Mouse (Mus musculus) heart, postnatal 10 days (tissue): ENCODE measurements around the gene Fmo5. TPM values are rescaled to one million over a fixed set of nuclear protein-coding genes. Genes with fewer than 3 reads are reported as not detected.

Experiments
- DNase-seq, 2 experiments: peaks; one replicate each; pipeline ENCODE4 v3.0.0; 2021
- intact Hi-C: fragments of 180-260 bp; cut with DNase I; formaldehyde crosslinking; loops from one replicate; pipeline ENCODE4 v1.15.1; 2025
- total RNA-seq, 2 experiments: library from RNA; stranded (reverse); gene quantifications; 2 replicates each; pipeline ENCODE4 v1.2.3; 2021

The Fmo5 gene
- total RNA-seq, 2 experiments from 2014 or later, result 7.5 to 7.6 TPM

- no peak for DNase-seq
- intact Hi-C loops, result no loop called here
These were observed 2.1 kb downstream of the Fmo5 start for GRCm38 (mm10) chr3:97630746-97631145.

GRCm38 (mm10) chr3:97631258-97631860 lies 2.8 kb downstream of the Fmo5 start:
- no peak for DNase-seq
- intact Hi-C loops, result no loop called here

- DNase-seq, result no peak
- intact Hi-C loops, result no loop called here
These were observed 4.9 kb downstream of the Fmo5 start for GRCm38 (mm10) chr3:97633456-97633855.

- intact Hi-C loops, result no loop called here
These were observed 5.7 kb downstream of the Fmo5 start for GRCm38 (mm10) chr3:97634288-97634761.

DNA sequence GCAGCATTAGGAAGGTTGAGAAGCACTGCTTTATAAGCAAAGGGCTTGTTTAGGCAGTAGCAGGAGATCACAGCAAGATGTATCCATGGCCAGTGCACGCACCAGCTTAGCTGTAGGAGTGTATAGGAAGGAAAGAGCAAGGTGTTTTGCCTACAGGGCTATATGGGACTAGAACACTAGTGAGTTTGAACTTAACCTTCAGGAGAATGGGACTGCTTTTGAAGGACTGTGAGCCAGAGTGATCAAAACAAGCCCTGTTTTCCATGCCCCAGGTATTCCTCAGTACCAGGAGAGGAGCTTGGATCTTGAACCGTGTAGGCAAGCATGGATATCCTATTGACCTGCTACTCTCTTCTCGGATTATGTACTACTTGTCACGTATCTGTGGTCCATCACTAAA lies 12.8 kb downstream of the Fmo5 start:
- intact Hi-C loops, result no loop called here
- DNase-seq, result no peak

More at GRCm38 (mm10) chr3:97634288-97634761, 5.7 kb downstream of the Fmo5 start:
- peak; percentile 75 to 78 for DNase-seq

DNA sequence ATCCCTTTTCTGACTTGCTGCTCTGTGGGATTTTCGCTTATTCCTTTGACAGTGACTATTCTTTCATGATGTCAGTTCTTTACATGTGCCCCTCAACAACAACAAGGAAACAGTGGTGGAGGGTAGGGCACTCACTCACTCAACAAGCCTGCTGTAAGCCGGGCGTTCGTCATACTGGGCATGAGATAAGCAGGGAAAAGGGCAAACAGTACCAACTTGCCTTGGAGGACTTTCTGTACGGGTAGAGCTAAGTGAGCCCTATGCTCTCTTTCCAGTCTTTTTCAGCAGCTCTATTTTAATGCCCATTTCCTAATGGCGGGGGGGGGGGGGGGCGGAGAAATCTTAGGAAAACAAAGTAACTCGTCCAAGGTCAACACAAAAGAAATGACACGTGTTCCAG lies 13.4 kb downstream of the Fmo5 start:
- intact Hi-C loops, result no loop called here
- no peak for DNase-seq

DNA sequence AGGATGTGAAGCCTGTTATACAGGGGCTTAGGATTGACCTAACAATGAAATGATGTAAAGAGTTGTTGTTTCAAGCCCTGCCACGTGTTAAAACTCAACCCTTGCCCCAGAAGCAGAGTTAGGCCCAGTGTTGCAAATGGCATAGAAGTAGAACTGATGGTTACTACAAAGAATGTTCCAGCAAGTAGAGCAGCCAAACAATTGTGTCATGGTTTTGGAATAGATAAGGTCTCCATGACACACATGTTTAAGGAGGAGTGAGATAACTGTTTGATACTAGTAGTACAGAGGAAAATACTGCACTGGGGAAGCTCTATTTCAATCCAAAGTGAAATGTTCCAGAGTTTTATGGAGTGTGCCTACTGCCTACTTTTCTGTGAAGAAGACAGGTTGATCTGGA lies 19.9 kb downstream of the Fmo5 start:
- DNase-seq, result peak in 1 of 2 experiments; percentile 56
- intact Hi-C loops, result no loop called here

GRCm38 (mm10) chr3:97649022-97649421 lies 20.4 kb downstream of the Fmo5 start:
- intact Hi-C loops, result no loop called here
- no peak for DNase-seq

- DNase-seq, result no peak
- intact Hi-C loops, result no loop called here
These were observed 20.9 kb downstream of the Fmo5 start for GRCm38 (mm10) chr3:97649469-97649868.

DNA sequence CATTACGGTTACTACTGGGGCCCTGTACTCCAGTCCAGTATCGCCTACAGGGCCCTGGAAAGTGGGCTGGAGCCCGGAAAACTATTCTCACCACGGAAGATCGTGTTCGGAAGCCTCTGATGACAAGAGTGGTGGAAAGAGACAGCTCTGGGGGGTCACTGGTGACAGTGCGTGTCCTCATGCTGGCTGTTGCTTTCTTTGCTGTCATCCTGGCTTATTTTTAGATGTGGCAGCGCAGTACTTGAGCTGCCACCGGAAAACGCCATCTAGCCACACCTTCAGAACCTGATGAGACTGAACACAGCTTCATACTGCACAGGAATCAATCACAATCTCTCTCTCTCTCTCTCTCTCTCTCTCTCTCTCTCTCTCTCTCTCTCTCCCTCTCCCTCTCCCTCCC lies 23.0 kb downstream of the Fmo5 start:
- intact Hi-C loops, result no loop called here
- peak; percentile 49 to 51 for DNase-seq

DNA sequence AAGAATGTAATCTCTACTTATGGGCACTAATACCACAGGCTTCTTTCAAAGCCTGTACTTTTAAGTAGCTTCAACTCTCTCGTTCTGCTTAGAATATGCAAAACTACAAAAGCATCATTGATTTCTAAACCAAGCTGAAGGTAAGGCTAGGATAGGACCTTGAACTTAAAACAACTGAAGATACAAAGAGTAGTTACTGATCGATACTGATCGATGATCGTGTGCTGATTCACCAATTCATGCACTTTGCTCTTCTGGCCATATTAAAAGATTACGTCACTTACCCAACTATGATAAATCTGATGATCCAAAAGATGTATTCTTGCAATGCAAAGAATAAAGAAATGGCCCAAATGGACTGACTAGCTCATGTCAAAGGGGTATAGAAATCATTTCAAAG lies 25.2 kb downstream of the Fmo5 start:
- intact Hi-C loops, result no loop called here
- DNase-seq, result no peak

DNA sequence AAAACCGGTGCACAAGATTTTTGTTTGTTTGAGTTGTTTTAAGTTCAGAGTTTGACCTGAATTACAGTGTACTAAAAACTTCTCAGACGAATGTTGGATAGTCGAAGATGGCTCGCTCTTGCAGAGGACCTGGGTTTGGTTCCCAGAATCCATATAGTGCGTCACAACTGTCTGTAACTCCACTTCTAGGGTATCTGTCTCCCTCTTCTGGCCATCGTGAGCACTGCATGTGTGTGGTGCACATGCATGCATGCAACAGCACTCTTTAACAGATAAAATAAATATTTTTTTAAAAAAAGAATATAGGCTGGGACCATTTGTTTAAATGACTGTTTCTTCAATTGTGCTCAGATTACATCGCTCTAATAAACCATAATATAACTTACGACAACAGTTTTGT lies 26.3 kb downstream of the Fmo5 start:
- intact Hi-C loops, result no loop called here
- DNase-seq, result no peak

- intact Hi-C loops, result loop anchor here (2.0 kb wide), 1 partner anchor 47 kb away; the partner anchor contains the start of gene Chd1l
These were observed 29.2 kb downstream of the Fmo5 start, which contains the start of gene Prkab2 for GRCm38 (mm10) chr3:97657655-97658411. Prkab2 (plus strand) TSS chr3:97658193.

DNA sequence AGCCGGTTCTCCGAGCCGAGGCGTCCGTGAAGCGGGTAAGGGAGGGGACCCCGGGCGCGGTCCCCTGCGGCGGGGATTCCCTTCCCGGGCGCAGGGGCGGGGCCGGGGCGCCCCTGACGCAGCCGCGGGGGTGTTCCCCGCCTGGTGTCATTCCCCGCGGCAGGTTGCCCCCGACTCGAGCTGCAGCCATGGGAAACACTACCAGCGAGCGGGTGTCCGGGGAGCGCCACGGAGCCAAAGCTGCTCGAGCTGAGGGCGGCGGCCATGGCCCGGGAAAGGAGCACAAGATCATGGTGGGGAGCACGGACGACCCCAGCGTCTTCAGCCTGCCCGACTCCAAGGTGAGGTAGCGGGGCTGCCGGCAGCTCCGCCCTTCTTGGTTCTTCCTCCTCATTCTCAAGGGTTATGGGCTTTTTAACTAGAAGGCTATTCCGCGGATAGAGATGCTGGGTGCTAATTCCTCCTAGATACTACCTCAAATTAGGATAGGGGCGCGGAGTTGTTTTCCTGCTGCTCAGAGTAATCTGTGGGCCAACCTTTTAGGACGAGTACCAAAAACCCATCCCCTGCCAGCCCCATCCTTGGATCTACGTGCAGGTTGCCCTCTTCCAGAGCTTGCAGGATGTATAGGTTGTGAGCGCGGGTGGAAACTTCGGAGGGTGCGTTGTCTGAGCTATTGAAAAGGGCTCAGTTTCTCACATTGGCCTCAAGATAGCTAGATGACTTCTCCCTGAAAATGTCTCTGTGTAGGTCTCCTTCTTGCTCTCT lies 30.0 kb downstream of the Fmo5 start:
- DNase-seq, result no peak
- intact Hi-C loops, result no loop called here

More at GRCm38 (mm10) chr3:97657655-97658411, 29.2 kb downstream of the Fmo5 start, which contains the start of gene Prkab2:
- DNase-seq, result peak; percentile 100

GRCm38 (mm10) chr3:97659746-97660145 lies 31.1 kb downstream of the Fmo5 start:
- DNase-seq, result no peak
- intact Hi-C loops, result no loop called here

DNA sequence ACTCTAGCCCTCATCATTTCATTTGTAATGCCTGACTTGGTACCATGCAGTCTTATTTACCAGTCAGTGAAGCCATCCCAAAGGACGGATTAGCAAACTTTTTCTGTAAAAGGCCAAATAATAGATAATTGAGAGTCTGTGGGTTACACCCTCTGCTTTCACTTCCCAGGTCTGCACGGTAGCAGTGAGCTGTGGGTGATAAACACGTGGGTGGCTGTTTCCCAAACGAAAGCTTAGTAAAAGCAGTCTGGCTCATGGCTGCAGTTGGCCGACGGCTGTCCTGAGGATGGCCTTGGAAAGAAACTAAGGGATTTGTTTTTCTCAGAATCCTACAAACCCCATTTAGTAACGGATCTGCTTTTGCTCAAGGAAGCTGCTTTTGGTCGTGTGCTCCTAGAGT lies 32.6 kb downstream of the Fmo5 start:
- intact Hi-C loops, result no loop called here
- DNase-seq, result peak in 1 of 2 experiments; percentile 15

- no peak for DNase-seq
These were observed 36.9 kb downstream of the Fmo5 start for GRCm38 (mm10) chr3:97665525-97665924.

GRCm38 (mm10) chr3:97666154-97666553 lies 37.5 kb downstream of the Fmo5 start:
- no peak for DNase-seq
- intact Hi-C loops, result no loop called here

More at GRCm38 (mm10) chr3:97665525-97665924, 36.9 kb downstream of the Fmo5 start:
- intact Hi-C loops, result no loop called here

DNA sequence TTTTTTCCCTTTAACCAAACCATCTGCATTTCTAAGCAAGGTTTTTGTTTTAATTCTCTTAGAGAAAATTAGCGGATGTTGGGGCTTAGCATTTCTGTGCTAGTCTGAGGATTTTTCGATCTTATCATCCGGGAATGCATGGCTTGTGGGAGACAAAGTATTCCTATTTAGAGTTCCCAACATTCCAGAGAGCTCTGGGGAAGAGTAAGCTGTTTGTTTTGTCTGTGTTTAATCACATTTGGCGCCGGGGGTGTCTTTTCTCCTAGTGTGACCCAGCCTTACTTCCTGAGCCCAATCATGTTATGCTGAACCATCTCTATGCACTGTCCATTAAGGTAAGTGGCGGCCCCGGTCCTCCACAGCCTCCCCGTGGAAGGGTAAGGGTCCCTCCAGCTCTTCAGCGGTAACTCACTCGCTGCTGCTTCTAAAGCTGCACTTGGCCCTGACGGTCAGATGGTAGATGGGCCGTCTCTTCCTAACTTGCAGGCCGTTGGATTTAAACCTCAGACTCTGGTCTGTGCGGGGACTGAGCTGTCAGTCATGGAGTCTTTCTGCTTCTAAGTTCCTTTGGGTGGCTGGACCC lies 38.6 kb downstream of the Fmo5 start:
- no peak for DNase-seq
- intact Hi-C loops, result no loop called here

DNA sequence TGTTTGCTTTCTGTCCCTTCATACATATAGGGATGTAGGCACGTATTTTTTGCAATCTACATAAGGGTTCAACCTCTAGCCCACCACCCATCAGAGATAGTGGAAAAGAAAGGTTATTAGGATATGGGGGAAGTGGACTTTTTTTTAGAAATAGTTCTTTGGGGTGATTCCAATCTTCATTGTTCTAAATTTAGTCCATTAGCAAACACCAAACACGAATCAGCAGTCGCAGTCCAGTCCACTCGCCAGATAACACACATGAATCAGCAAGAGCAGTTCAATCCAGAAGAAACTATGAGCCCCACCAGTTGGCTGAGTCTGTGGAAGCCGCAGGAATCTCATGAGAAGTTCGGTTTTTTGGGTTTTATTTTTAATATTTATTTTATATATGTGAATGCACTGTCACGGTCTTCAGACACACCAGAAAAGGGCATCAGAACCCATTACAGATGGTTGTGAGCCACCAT lies 46.1 kb downstream of the Fmo5 start, which contains the start of gene Gm17651:
Gene Gm17651, minus strand, starts transcription at position 51 of the 467 bp plus-strand sequence.
- DNase-seq, result no peak
- intact Hi-C loops, result no loop called here

GRCm38 (mm10) chr3:97676126-97676525 lies 47.5 kb downstream of the Fmo5 start:
- intact Hi-C loops, result no loop called here
- DNase-seq, result no peak
